Mouse (Mus musculus) liver (tissue): ENCODE results near the gene Polr1c.

Experiments used
- DNase-seq: peaks from one replicate; pipeline ENCODE4 v3.0.0-alpha.2; 2020; ENCODE audit warnings: mixed read lengths

The Polr1c gene

GRCm38 (mm10) chr17:46247512-46248188 is at the start of gene Polr1c, which contains the start of gene Yipf3:
Polr1c (minus strand) TSS chr17:46248054.
Yipf3 (plus strand) TSS chr17:46248080.
- DNase-seq = peak; percentile 94

- DNase-seq = no peak
Observed at GRCm38 (mm10) chr17:46297028-46297363, 49.1 kb upstream of the Polr1c start.

GRCm38 (mm10) chr17:46296601-46297000 is 48.7 kb upstream of the Polr1c start:
- DNase-seq = no peak

GRCm38 (mm10) chr17:46287678-46288095 is 39.8 kb upstream of the Polr1c start:
- DNase-seq = peak; percentile 34

GRCm38 (mm10) chr17:46285407-46285806 is 37.6 kb upstream of the Polr1c start:
- DNase-seq = no peak

GRCm38 (mm10) chr17:46284653-46285052 is 36.8 kb upstream of the Polr1c start:
- DNase-seq = no peak

GRCm38 (mm10) chr17:46283911-46284310 is 36.1 kb upstream of the Polr1c start:
- no peak for DNase-seq

- DNase-seq = no peak
Observed at GRCm38 (mm10) chr17:46283140-46283539, 35.3 kb upstream of the Polr1c start.

GRCm38 (mm10) chr17:46282483-46283123 is 34.7 kb upstream of the Polr1c start, which contains the start of gene Tjap1:
Tjap1 (minus strand) TSS chr17:46283026.
- peak; percentile 92 for DNase-seq

- no peak for DNase-seq
Observed at GRCm38 (mm10) chr17:46278011-46278765, 30.3 kb upstream of the Polr1c start.

GRCm38 (mm10) chr17:46277586-46277985 is 29.7 kb upstream of the Polr1c start:
- DNase-seq = no peak

GRCm38 (mm10) chr17:46275506-46275905 is 27.7 kb upstream of the Polr1c start:
- DNase-seq = no peak

- DNase-seq = no peak
Observed at GRCm38 (mm10) chr17:46275034-46275433, 27.2 kb upstream of the Polr1c start.

GRCm38 (mm10) chr17:46274465-46274864 is 26.6 kb upstream of the Polr1c start:
- no peak for DNase-seq

- no peak for DNase-seq
Observed at GRCm38 (mm10) chr17:46273803-46274236, 26.0 kb upstream of the Polr1c start.

GRCm38 (mm10) chr17:46272675-46273074 is 24.8 kb upstream of the Polr1c start:
- DNase-seq = no peak

GRCm38 (mm10) chr17:46272058-46272457 is 24.2 kb upstream of the Polr1c start:
- no peak for DNase-seq

GRCm38 (mm10) chr17:46269771-46270534 is 22.1 kb upstream of the Polr1c start:
- no peak for DNase-seq

GRCm38 (mm10) chr17:46268026-46268720 is 20.3 kb upstream of the Polr1c start:
- DNase-seq = no peak

GRCm38 (mm10) chr17:46267511-46267910 is 19.7 kb upstream of the Polr1c start:
- no peak for DNase-seq

- DNase-seq = no peak
Observed at GRCm38 (mm10) chr17:46266986-46267385, 19.1 kb upstream of the Polr1c start.

- peak; percentile 71 for DNase-seq
Observed at GRCm38 (mm10) chr17:46265918-46266618, 18.2 kb upstream of the Polr1c start.
